Mouse (Mus musculus): Measurements from ENCODE around the gene Gns.
A peak's percentile ranks its signal among the peaks of the same experiment; 100 is the strongest.

GRCm38 (mm10) chr10:121370777-121371176, 5.9 kb downstream of the Gns start:
- TF ChIP-seq POLR2A (IDR thresholded peaks at IDR 0.05; ENCODE audit: extremely low read depth, insufficient read depth, low read length) (no peak), CTCF (IDR thresholded peaks at IDR 0.05; ENCODE audit: low read depth, low read length) (peak; percentile 81)

All from liver, adult 2 months (tissue).